Mouse (Mus musculus): ENCODE measurements at regions not wholly inside any gene's neighbourhood (a gene's known extent, or its start where the extent isn't known, plus 50 kb on each side); places are given as distances from the start of the nearest gene placed in this dataset.

DNA sequence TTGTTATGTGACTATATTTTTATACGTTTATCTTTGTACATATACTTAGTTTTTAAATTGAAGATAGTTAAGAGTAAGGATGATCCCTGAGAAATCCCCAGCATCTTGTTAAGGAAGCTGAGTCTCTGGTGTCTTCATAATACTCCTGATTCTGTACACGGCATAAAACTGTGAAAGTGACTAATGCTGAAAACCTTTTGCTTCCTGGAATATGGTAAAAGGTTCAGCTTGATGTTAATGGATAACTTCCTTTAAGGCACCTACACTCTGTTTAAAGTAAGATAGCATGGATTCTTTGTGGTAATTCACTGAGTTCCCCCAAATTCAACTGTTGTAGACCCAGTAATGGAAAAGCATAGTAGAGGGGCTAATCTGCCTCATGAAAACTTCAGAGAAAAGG lies 67.2 kb upstream of the Rgs1 start:
- TF ChIP-seq USF1 (IDR thresholded peaks at IDR 0.05; ENCODE audit: low read depth) (no peak), CTCF (IDR thresholded peaks at IDR 0.05; ENCODE audit: control insufficient read depth, insufficient read depth, insufficient read length) (no peak), MAX (IDR thresholded peaks at IDR 0.05) (no peak), MYOG (IDR thresholded peaks at IDR 0.05; ENCODE audit: control insufficient read depth, extremely low read depth, insufficient read length) (no peak), MYOD1 (IDR thresholded peaks at IDR 0.05; ENCODE audit: control insufficient read depth, insufficient read length, low read depth) (no peak), FOSL1 (IDR thresholded peaks at IDR 0.05; ENCODE audit: insufficient read depth, low read length, poor library complexity, severe bottlenecking) (no peak), CEBPB (IDR thresholded peaks at IDR 0.05; ENCODE audit: low read depth) (no peak)
